Mouse (Mus musculus) left cerebral cortex, adult 9 months (tissue): ENCODE measurements around the gene Kcmf1.
"Not testable (repeated sequence)": the region's sequence is repeated elsewhere in the genome, so short reads cannot be mapped to it uniquely, and the experiment has no call there.

ENCODE experiments used
- DNase-seq, 2 experiments: peaks; one replicate each; pipeline ENCODE4 v3.0.0; 2022; ENCODE audit warnings: low spot score in 2 of 2

Kcmf1 gene

GRCm38 (mm10) chr6:72899201-72899780, 488 bp downstream of the Kcmf1 start:
- DNase-seq: peak in 1 of 2 experiments; percentile 47

GRCm38 (mm10) chr6:72898244-72899200, 1.3 kb downstream of the Kcmf1 start:
- peak in 1 of 2 experiments; percentile 25 for DNase-seq

GRCm38 (mm10) chr6:72895000-72895399, 4.8 kb downstream of the Kcmf1 start:
- DNase-seq: no peak

- no peak for DNase-seq
These were observed 8.5 kb downstream of the Kcmf1 start for GRCm38 (mm10) chr6:72891238-72891637.

GRCm38 (mm10) chr6:72888655-72889054, 11.1 kb downstream of the Kcmf1 start:
- no peak for DNase-seq

GRCm38 (mm10) chr6:72885268-72885667, 14.5 kb downstream of the Kcmf1 start:
- DNase-seq: no peak

GRCm38 (mm10) chr6:72884767-72885166, 15.0 kb downstream of the Kcmf1 start:
- no peak for DNase-seq

GRCm38 (mm10) chr6:72882661-72883458, 16.9 kb downstream of the Kcmf1 start:
- no peak for DNase-seq

GRCm38 (mm10) chr6:72882222-72882621, 17.6 kb downstream of the Kcmf1 start:
- DNase-seq: no peak

GRCm38 (mm10) chr6:72881619-72881979, 18.2 kb downstream of the Kcmf1 start:
- DNase-seq: no peak

GRCm38 (mm10) chr6:72880913-72881618, 18.7 kb downstream of the Kcmf1 start:
- DNase-seq: no peak

- DNase-seq: no peak
These were observed 23.1 kb downstream of the Kcmf1 start for GRCm38 (mm10) chr6:72876629-72877028.

- DNase-seq: no peak
These were observed 26.4 kb downstream of the Kcmf1 start for GRCm38 (mm10) chr6:72873338-72873737.

- no peak for DNase-seq
These were observed 27.5 kb downstream of the Kcmf1 start for GRCm38 (mm10) chr6:72872276-72872675.

GRCm38 (mm10) chr6:72869601-72870000, 30.2 kb downstream of the Kcmf1 start:
- no peak for DNase-seq

GRCm38 (mm10) chr6:72868688-72869087, 31.1 kb downstream of the Kcmf1 start:
- DNase-seq: no peak

GRCm38 (mm10) chr6:72867746-72868145, 32.0 kb downstream of the Kcmf1 start:
- DNase-seq: no peak

GRCm38 (mm10) chr6:72866232-72866631, 33.5 kb downstream of the Kcmf1 start:
- no peak for DNase-seq

- not testable (repeated sequence) for DNase-seq
These were observed 37.1 kb downstream of the Kcmf1 start for GRCm38 (mm10) chr6:72862686-72863085.

- DNase-seq: no peak
These were observed 45.5 kb downstream of the Kcmf1 start for GRCm38 (mm10) chr6:72854256-72854655.

- DNase-seq: no peak
These were observed 47.6 kb downstream of the Kcmf1 start for GRCm38 (mm10) chr6:72852180-72852579.

GRCm38 (mm10) chr6:72851633-72852032, 48.1 kb downstream of the Kcmf1 start:
- no peak for DNase-seq
